Mouse (Mus musculus) hindbrain, embryonic 16.5 days (tissue): ENCODE measurements around the gene Crocc. TPM values are rescaled to one million over a fixed set of nuclear protein-coding genes. Genes with fewer than 3 reads are reported as not detected.

Experiments
- ATAC-seq: fragments of 200-750 bp; cut with Nextera tagmentation; 2 replicates; pipeline ENCODE4 v1.8.0; 2017; ENCODE audit warnings: moderate TSS enrichment, moderate library complexity
- H3K27ac ChIP-seq: fragments of 300-500 bp; sonication (generic); 2 replicates; pipeline ENCODE4 v1.5.1; 2014; ENCODE audit warnings: low read depth, mild to moderate bottlenecking, control low read depth, low read length, moderate library complexity
- H3K27me3 ChIP-seq: fragments of 300-500 bp; sonication (generic); replicated peaks from 2 replicates; pipeline ENCODE4 v1.6.1; 2014; ENCODE audit warnings: low read length; ENCODE audit not compliant: control insufficient read depth, insufficient read depth
- H3K36me3 ChIP-seq: fragments of 300-500 bp; sonication (generic); 2 replicates; pipeline ENCODE4 v1.6.1; 2014; ENCODE audit warnings: mild to moderate bottlenecking, low read length, moderate library complexity, mixed read lengths; ENCODE audit not compliant: control insufficient read depth, insufficient read depth
- H3K4me1 ChIP-seq: fragments of 300-500 bp; sonication (generic); 2 replicates; pipeline ENCODE4 v1.6.1; 2014; ENCODE audit warnings: low read depth, low read length; ENCODE audit not compliant: control insufficient read depth, insufficient read depth
- H3K4me2 ChIP-seq: fragments of 300-500 bp; sonication (generic); 2 replicates; pipeline ENCODE4 v1.6.1; 2014; ENCODE audit warnings: mild to moderate bottlenecking, low read length, control low read depth, moderate library complexity
- H3K4me3 ChIP-seq: fragments of 300-500 bp; sonication (generic); 2 replicates; pipeline ENCODE4 v1.5.1; 2014; ENCODE audit warnings: mild to moderate bottlenecking, low read length, control low read depth, moderate library complexity
- H3K9ac ChIP-seq: fragments of 300-500 bp; sonication (generic); 2 replicates; pipeline ENCODE4 v1.6.1; 2014; ENCODE audit warnings: low read depth, mild to moderate bottlenecking, control low read depth, low read length, moderate library complexity
- H3K9me3 ChIP-seq: fragments of 300-500 bp; sonication (generic); 2 replicates; pipeline ENCODE4 v1.6.1; 2014; ENCODE audit warnings: mild to moderate bottlenecking, low read length, moderate library complexity; ENCODE audit not compliant: control insufficient read depth
- WGBS: fragments of 180-500 bp; shearing (Covaris S2); extraction: QIAGEN DNeasy Blood & Tissue Kit; methylation state at CpG from one replicate; pipeline ENCODE4 v1.1.7; 2014; 5-methylcytosine and 5-hydroxymethylcytosine counted together
- polyA plus RNA-seq: library from polyadenylated mRNA; unstranded; fragments of >200 nt; fragmentation: Nextera tagmentation; extraction: Ambion mirVana; gene quantifications from 2 replicates; pipeline ENCODE4 v1.2.1, GENCODE M21; 2015

Crocc gene
- polyA plus RNA-seq, 1 experiment from 2014 or later = 4.9 TPM

GRCm38 (mm10) chr4:140975356-140975755 lies 85.0 kb downstream of the Crocc start:
- 96% methylated on average over 7 of the region's 7 CpGs for WGBS
- H3K9ac ChIP-seq = no peak overlapping the region
- ATAC-seq = no peak

GRCm38 (mm10) chr4:140974408-140974807 lies 85.9 kb downstream of the Crocc start:
- Histone ChIP-seq H3K27ac (no peak overlapping the region), H3K36me3 (peaks cover 44% of the 10 kb centered on the region), H3K4me2 (no peak overlapping the region), H3K4me1 (no peaks in the 10 kb centered on the region), H3K9ac (no peak overlapping the region), H3K27me3 (no peaks in the 10 kb centered on the region), H3K9me3 (no peaks in the 10 kb centered on the region), H3K4me3 (no peak overlapping the region)
- ATAC-seq = no peak
- 94% methylated on average over 6 of the region's 6 CpGs for WGBS

More at GRCm38 (mm10) chr4:140975356-140975755, 85.0 kb downstream of the Crocc start:
- no peaks in the 10 kb centered on the region for H3K27me3 ChIP-seq
- no peaks in the 10 kb centered on the region for H3K4me1 ChIP-seq
- no peak overlapping the region for H3K4me3 ChIP-seq
- peaks cover 43% of the 10 kb centered on the region for H3K36me3 ChIP-seq
- H3K27ac ChIP-seq = no peak overlapping the region
- no peaks in the 10 kb centered on the region for H3K9me3 ChIP-seq
- no peak overlapping the region for H3K4me2 ChIP-seq

- Histone ChIP-seq H3K36me3 (peaks cover 38% of the 10 kb centered on the region), H3K4me1 (no peaks in the 10 kb centered on the region), H3K9ac (no peak overlapping the region), H3K4me3 (no peak overlapping the region), H3K9me3 (no peaks in the 10 kb centered on the region), H3K27me3 (no peaks in the 10 kb centered on the region), H3K27ac (no peak overlapping the region), H3K4me2 (no peak overlapping the region)
- no peak for ATAC-seq
- 80% methylated on average over 13 of the region's 13 CpGs for WGBS
Observed at GRCm38 (mm10) chr4:140971691-140972090, 88.7 kb downstream of the Crocc start.

- no peaks in the 10 kb centered on the region for H3K9me3 ChIP-seq
- no peak overlapping the region for H3K4me2 ChIP-seq
- no peak overlapping the region for H3K9ac ChIP-seq
- ATAC-seq = no peak
- H3K27ac ChIP-seq = no peak overlapping the region
- H3K27me3 ChIP-seq = no peaks in the 10 kb centered on the region
- 88% methylated on average over 11 of the region's 11 CpGs for WGBS
- H3K4me1 ChIP-seq = peaks cover 18% of the 10 kb centered on the region
- H3K4me3 ChIP-seq = no peak overlapping the region
- peaks cover 22% of the 10 kb centered on the region for H3K36me3 ChIP-seq
Observed at GRCm38 (mm10) chr4:140967386-140968159, 92.8 kb downstream of the Crocc start.

Other genes with a start within 250 kb of the Crocc start
- 0.05 TPM in 1 of 2 replicates, not detected in the other for gene Padi3, start 249.9 kb downstream of the Crocc start, polyA plus RNA-seq
- gene Padi1, start 214.8 kb downstream of the Crocc start, polyA plus RNA-seq = not detected in 2 replicates
- gene Padi2, start 154.2 kb downstream of the Crocc start, polyA plus RNA-seq = 2.4 and 2.7 TPM in 2 replicates
- 490 and 530 TPM in 2 replicates for gene Sdhb, start 99.3 kb downstream of the Crocc start, polyA plus RNA-seq
- gene Atp13a2, start 73.7 kb downstream of the Crocc start, polyA plus RNA-seq = 185 and 196 TPM in 2 replicates
- gene Mfap2, start 50.1 kb downstream of the Crocc start, polyA plus RNA-seq = 130 and 180 TPM in 2 replicates
- 54.0 and 55.5 TPM in 2 replicates for gene Necap2, start 17.8 kb upstream of the Crocc start, polyA plus RNA-seq
- gene Spata21, start 27.8 kb upstream of the Crocc start, polyA plus RNA-seq = 0.60 and 1.0 TPM in 2 replicates
- 22.4 and 23.9 TPM in 2 replicates for gene Szrd1, start 79.2 kb upstream of the Crocc start, polyA plus RNA-seq
- gene Fbxo42, start 87.4 kb upstream of the Crocc start, polyA plus RNA-seq = 20.4 and 24.8 TPM in 2 replicates
- 8.4 and 8.9 TPM in 2 replicates for gene Rsg1, start 153.4 kb upstream of the Crocc start, polyA plus RNA-seq
- 1.7 and 2.0 TPM in 2 replicates for gene Arhgef19, start 178.9 kb upstream of the Crocc start, polyA plus RNA-seq
- 1.1 TPM in 2 replicates for gene Epha2, start 240.7 kb upstream of the Crocc start, polyA plus RNA-seq